Mouse (Mus musculus): Measurements from ENCODE around the gene Atp1a2. TPM values are rescaled to one million over a fixed set of nuclear protein-coding genes. Genes with fewer than 3 reads are reported as not detected.

The Atp1a2 gene
- polyA plus RNA-seq, 1 experiment from 2014 or later = 3.3 TPM

DNA sequence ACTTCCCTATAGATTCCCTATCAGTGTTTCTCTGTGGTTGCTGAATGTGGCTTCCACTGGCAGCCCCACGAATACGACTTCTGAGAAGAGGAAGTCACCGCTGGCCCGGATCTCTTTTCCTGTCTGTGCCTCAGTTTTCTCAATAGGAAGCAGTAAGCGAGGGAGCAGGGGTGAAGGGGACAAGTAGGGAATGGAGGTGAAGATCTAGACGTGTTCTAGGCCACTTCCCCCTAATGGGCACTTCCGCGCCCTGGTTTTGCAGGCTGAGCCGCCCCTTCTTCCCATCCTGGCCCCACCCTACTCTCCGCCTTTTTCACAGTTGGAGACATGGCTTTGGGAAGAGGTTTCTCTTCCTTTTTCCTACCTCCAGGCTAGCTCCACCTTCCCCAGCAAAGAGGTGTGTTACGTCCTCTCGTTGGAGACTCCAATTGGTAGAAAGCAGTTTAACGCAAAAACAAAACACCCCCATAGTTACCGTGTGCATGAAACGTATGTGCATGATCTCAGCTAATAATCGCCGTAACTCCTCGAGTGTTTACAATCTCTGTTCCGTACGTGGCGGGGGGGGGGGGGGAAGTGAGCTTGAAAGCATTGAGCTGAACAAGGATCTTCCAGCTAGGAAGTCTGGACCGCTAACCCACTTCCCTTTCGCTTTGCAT lies 13.5 kb upstream of the Atp1a2 start:
- peak; percentile 70 for ATAC-seq
- H3K4me3 ChIP-seq (replicated peaks) = peak overlapping the region; percentile 74
- no peaks in the 10 kb centered on the region for H3K36me3 ChIP-seq
- WGBS = 3% methylated on average over 23 of the region's 23 CpGs
- peak overlapping the region; percentile 63 for H3K9ac ChIP-seq
- no peaks in the 10 kb centered on the region for H3K9me3 ChIP-seq
- H3K27me3 ChIP-seq (replicated peaks) = no peaks in the 10 kb centered on the region
- peak overlapping the region; percentile 98 for H3K27ac ChIP-seq
- H3K4me1 ChIP-seq (replicated peaks) = peaks cover 28% of the 10 kb centered on the region
- H3K4me2 ChIP-seq (replicated peaks) = peak overlapping the region; percentile 85

GRCm38 (mm10) chr1:172309699-172310398 lies 12.0 kb upstream of the Atp1a2 start:
- peak overlapping the region; percentile 78 for H3K4me2 ChIP-seq (replicated peaks)
- peak; percentile 60 for ATAC-seq
- H3K4me1 ChIP-seq (replicated peaks) = peaks cover 28% of the 10 kb centered on the region
- peak overlapping the region; percentile 13; the same call in 1 of the 2 replicates for H3K4me3 ChIP-seq (replicated peaks)
- H3K27me3 ChIP-seq (replicated peaks) = no peaks in the 10 kb centered on the region
- peak overlapping the region; percentile 38; the same call in 1 of the 2 replicates for H3K9ac ChIP-seq
- peak overlapping the region; percentile 77 for H3K27ac ChIP-seq
- H3K9me3 ChIP-seq = no peaks in the 10 kb centered on the region
- WGBS = under 1% methylated on average over 14 of the region's 14 CpGs
- no peaks in the 10 kb centered on the region for H3K36me3 ChIP-seq

DNA sequence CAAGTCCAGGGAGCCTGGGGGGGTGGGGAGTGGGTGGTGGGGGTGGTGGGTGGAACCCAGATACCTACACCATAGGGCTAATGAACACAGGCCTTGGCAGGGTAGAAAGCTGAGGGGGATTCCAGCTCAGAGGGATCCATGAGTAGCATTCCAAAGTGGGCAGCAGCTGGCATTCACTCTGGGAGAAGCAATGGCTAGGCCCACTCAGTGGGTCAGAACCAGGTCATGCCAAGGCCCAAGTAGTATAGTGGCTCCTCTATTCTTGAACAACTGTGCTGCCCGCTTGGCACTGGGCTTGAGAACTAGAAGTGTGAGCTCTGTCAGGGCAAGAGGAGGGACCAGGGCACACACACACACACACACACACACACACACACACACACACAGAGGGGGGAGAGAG lies 10.5 kb upstream of the Atp1a2 start:
- Histone ChIP-seq H3K27ac (0 out of 2 replicates have a peak overlapping the region, but pooled peaks have one; percentile 17), H3K4me3 (replicated peaks) (no peak overlapping the region), H3K36me3 (no peaks in the 10 kb centered on the region), H3K4me1 (replicated peaks) (peaks cover 31% of the 10 kb centered on the region), H3K9me3 (no peaks in the 10 kb centered on the region), H3K27me3 (replicated peaks) (no peaks in the 10 kb centered on the region), H3K9ac (no peak overlapping the region), H3K4me2 (replicated peaks) (no peak overlapping the region)
- ATAC-seq = no peak
- 100% methylated on average over 1 of the region's 1 CpGs for WGBS

DNA sequence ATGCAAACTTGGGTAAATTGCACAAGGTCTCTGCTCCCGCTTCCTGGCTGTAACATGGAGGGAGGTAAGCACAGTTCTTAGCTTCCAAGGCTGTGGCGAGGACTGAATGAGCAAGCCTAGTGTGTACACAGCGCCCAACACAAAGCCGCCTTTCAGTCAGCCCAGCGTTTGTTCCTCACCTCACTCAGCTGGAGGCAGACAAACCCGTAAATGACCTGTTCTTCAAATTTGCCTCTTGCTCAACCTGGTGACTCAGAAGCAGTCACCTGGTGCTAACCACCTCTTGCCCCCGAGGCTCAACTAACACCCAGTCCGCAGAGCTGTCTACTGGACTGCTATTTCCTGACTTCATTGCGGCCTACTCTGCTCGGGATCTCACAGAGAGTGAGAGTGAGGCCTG lies 10.1 kb upstream of the Atp1a2 start:
- Histone ChIP-seq H3K4me1 (replicated peaks) (peaks cover 27% of the 10 kb centered on the region), H3K4me3 (replicated peaks) (no peak overlapping the region), H3K4me2 (replicated peaks) (no peak overlapping the region), H3K27ac (0 out of 2 replicates have a peak overlapping the region, but pooled peaks have one; percentile 17), H3K27me3 (replicated peaks) (no peaks in the 10 kb centered on the region), H3K9me3 (no peaks in the 10 kb centered on the region), H3K9ac (no peak overlapping the region), H3K36me3 (no peaks in the 10 kb centered on the region)
- 53% methylated on average over 10 of the region's 10 CpGs for WGBS
- no peak for ATAC-seq

GRCm38 (mm10) chr1:172306885-172307284 lies 9.0 kb upstream of the Atp1a2 start:
- H3K9me3 ChIP-seq = no peaks in the 10 kb centered on the region
- no peaks in the 10 kb centered on the region for H3K36me3 ChIP-seq
- H3K27ac ChIP-seq = no peak overlapping the region
- peaks cover 23% of the 10 kb centered on the region for H3K4me1 ChIP-seq (replicated peaks)
- ATAC-seq = no peak
- no peak overlapping the region for H3K9ac ChIP-seq
- no peak overlapping the region for H3K4me3 ChIP-seq (replicated peaks)
- H3K27me3 ChIP-seq (replicated peaks) = no peaks in the 10 kb centered on the region
- 86% methylated on average over 6 of the region's 6 CpGs for WGBS
- H3K4me2 ChIP-seq (replicated peaks) = no peak overlapping the region

- Histone ChIP-seq H3K9me3 (no peaks in the 10 kb centered on the region), H3K4me2 (replicated peaks) (no peak overlapping the region), H3K4me3 (replicated peaks) (no peak overlapping the region), H3K4me1 (replicated peaks) (peaks cover 20% of the 10 kb centered on the region), H3K27ac (no peak overlapping the region), H3K9ac (no peak overlapping the region), H3K36me3 (no peaks in the 10 kb centered on the region), H3K27me3 (replicated peaks) (no peaks in the 10 kb centered on the region)
- WGBS = 80% methylated on average over 4 of the region's 4 CpGs
- ATAC-seq = no peak
Measured at GRCm38 (mm10) chr1:172306196-172306595, 8.3 kb upstream of the Atp1a2 start.

- ATAC-seq = no peak
- Histone ChIP-seq H3K27ac (no peak overlapping the region), H3K27me3 (replicated peaks) (no peaks in the 10 kb centered on the region), H3K9me3 (no peaks in the 10 kb centered on the region), H3K4me3 (replicated peaks) (no peak overlapping the region), H3K36me3 (no peaks in the 10 kb centered on the region), H3K4me2 (replicated peaks) (no peak overlapping the region), H3K4me1 (replicated peaks) (peaks cover 16% of the 10 kb centered on the region; the same call in 1 of the 2 replicates), H3K9ac (no peak overlapping the region)
- 73% methylated on average over 3 of the region's 3 CpGs for WGBS
Measured at GRCm38 (mm10) chr1:172305635-172306034, 7.8 kb upstream of the Atp1a2 start.

- Histone ChIP-seq H3K9me3 (no peaks in the 10 kb centered on the region), H3K27ac (no peak overlapping the region), H3K4me3 (replicated peaks) (no peak overlapping the region), H3K9ac (no peak overlapping the region), H3K36me3 (no peaks in the 10 kb centered on the region), H3K27me3 (replicated peaks) (no peaks in the 10 kb centered on the region), H3K4me1 (replicated peaks) (peaks cover 11% of the 10 kb centered on the region; the same call in 1 of the 2 replicates), H3K4me2 (replicated peaks) (no peak overlapping the region)
- 86% methylated on average over 2 of the region's 2 CpGs for WGBS
- no peak for ATAC-seq
Measured at GRCm38 (mm10) chr1:172305153-172305552, 7.3 kb upstream of the Atp1a2 start.

- H3K9ac ChIP-seq = no peak overlapping the region
- H3K27ac ChIP-seq = no peak overlapping the region
- no peaks in the 10 kb centered on the region for H3K36me3 ChIP-seq
- no peaks in the 10 kb centered on the region for H3K27me3 ChIP-seq (replicated peaks)
- WGBS = 58% methylated on average over 6 of the region's 6 CpGs
- H3K4me2 ChIP-seq (replicated peaks) = no peak overlapping the region
- ATAC-seq = no peak
- peaks cover 9% of the 10 kb centered on the region; the same call in 1 of the 2 replicates for H3K4me1 ChIP-seq (replicated peaks)
- no peak overlapping the region for H3K4me3 ChIP-seq (replicated peaks)
- H3K9me3 ChIP-seq = no peaks in the 10 kb centered on the region
Measured at GRCm38 (mm10) chr1:172304443-172304842, 6.6 kb upstream of the Atp1a2 start.

DNA sequence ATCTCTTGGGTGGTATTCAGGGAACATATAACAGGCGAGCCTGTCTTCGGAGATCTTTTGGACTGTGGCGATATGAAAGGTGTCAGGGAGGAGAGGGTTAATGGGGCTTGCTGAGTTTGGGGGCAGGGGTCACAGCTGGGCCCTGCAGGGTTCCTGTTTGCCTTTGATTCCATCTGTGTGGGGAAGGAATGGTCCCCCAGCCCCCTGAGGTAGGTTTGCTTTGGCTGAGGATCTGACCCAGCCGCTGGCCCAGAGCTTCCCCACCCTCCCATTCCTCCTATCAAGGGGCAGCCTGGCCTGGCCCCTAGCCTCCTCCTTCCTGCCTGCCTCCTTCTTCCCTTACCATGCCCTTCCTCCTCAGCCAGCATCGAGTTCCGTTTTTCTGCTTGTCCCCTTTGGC lies 5.0 kb upstream of the Atp1a2 start:
- H3K4me1 ChIP-seq (replicated peaks) = peaks cover 3% of the 10 kb centered on the region; the same call in 1 of the 2 replicates
- no peak for ATAC-seq
- no peak overlapping the region for H3K4me2 ChIP-seq (replicated peaks)
- H3K27me3 ChIP-seq (replicated peaks) = no peaks in the 10 kb centered on the region
- 33% methylated on average over 6 of the region's 6 CpGs for WGBS
- no peaks in the 10 kb centered on the region for H3K36me3 ChIP-seq
- no peak overlapping the region for H3K4me3 ChIP-seq (replicated peaks)
- H3K9me3 ChIP-seq = no peaks in the 10 kb centered on the region
- H3K9ac ChIP-seq = no peak overlapping the region
- H3K27ac ChIP-seq = no peak overlapping the region

DNA sequence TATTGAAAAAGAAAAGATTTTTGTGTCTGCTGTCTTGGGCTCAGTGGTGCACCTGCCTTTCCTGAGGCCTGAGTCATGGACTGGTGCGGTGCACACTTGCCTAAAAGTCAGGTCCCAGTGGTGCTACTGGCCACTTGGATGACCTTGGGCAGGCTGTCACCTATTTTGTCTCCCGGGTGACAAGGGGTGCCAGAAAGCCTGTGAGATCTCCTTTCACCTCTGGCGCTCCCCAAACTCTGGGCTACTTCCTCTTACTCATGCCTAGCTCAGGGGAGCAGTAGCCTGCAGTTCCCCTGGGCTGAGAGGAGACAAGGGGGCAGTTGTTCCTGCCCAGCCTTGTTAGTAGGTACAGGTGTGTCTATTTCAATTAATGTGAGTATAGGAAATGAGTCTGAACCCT lies 4.4 kb upstream of the Atp1a2 start:
- Histone ChIP-seq H3K9me3 (no peaks in the 10 kb centered on the region), H3K27ac (no peak overlapping the region), H3K4me3 (replicated peaks) (no peak overlapping the region), H3K4me1 (replicated peaks) (peaks cover 5% of the 10 kb centered on the region; the same call in 1 of the 2 replicates), H3K27me3 (replicated peaks) (no peaks in the 10 kb centered on the region), H3K4me2 (replicated peaks) (no peak overlapping the region), H3K9ac (no peak overlapping the region), H3K36me3 (no peaks in the 10 kb centered on the region)
- no peak for ATAC-seq
- 68% methylated on average over 3 of the region's 3 CpGs for WGBS

DNA sequence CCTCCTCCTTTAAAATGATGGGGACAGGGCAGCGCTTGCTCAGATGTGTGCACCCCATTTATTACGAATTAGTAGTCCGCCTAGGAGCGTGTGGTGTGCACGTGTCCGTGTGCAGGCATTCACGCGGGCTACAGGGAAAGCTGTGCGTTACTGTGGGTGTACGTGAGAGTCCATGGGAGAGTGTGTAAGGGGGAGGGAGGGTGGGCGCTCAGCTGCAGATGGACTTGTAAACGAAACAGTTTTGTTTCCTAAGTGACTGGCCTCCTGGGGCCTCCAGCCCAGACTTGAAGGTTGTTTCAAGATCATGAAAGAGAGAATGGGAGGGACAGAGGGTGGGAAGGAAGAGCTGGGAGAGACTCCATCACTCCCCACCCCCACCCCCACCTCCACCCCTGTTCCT lies 3.3 kb upstream of the Atp1a2 start:
- no peaks in the 10 kb centered on the region for H3K36me3 ChIP-seq
- peak; percentile 19; the same call in 1 of the 2 replicates for ATAC-seq
- no peaks in the 10 kb centered on the region for H3K9me3 ChIP-seq
- no peak overlapping the region for H3K9ac ChIP-seq
- no peaks in the 10 kb centered on the region for H3K27me3 ChIP-seq (replicated peaks)
- peaks cover 13% of the 10 kb centered on the region for H3K4me1 ChIP-seq (replicated peaks)
- WGBS = 43% methylated on average over 12 of the region's 12 CpGs
- no peak overlapping the region for H3K4me2 ChIP-seq (replicated peaks)
- no peak overlapping the region for H3K4me3 ChIP-seq (replicated peaks)
- H3K27ac ChIP-seq = no peak overlapping the region

Measured in intestine, embryonic 15.5 days (tissue).